Mouse (Mus musculus) testis, adult 2 months (tissue): ENCODE results near the gene Cmip.
A peak's percentile ranks its signal among the peaks of the same experiment; 100 is the strongest.

Experiments used
- CTCF ChIP-seq: fragments of 200-500 bp; IDR thresholded peaks from 2 replicates; pipeline ENCODE4 v1.5.1; 2012; ENCODE audit warnings: low read depth, mild to moderate bottlenecking, inconsistent platforms, low read length, moderate library complexity; ENCODE audit not compliant: control insufficient read depth, insufficient read depth, insufficient replicate concordance
- POLR2A ChIP-seq: fragments of 200-500 bp; IDR thresholded peaks from 2 replicates; pipeline ENCODE4 v1.6.1; 2012; ENCODE audit warnings: low read depth, mild to moderate bottlenecking, inconsistent platforms, low read length, moderate library complexity; ENCODE audit not compliant: control insufficient read depth

GRCm38 (mm10) chr8:117257029-117257820 is at the start of gene Cmip:
- TF ChIP-seq CTCF (no peak), POLR2A (0 out of 2 replicates have a peak, but pooled peaks have one; percentile 17)
